Mouse (Mus musculus) macrophage (primary cell): Measurements from ENCODE around the gene Dpp10. TPM values are rescaled to one million over a fixed set of nuclear protein-coding genes. Genes with fewer than 3 reads are reported as not detected.

ENCODE experiments used
- H3K27ac ChIP-seq: fragments of 350-480 bp; formaldehyde crosslinking; 2 replicates; pipeline ENCODE4 v1.9.0; 2021
- H3K36me3 ChIP-seq: fragments of 350-480 bp; formaldehyde crosslinking; 2 replicates; pipeline ENCODE4 v1.9.0; 2021; ENCODE audit errors: inconsistent target
- H3K4me3 ChIP-seq: fragments of 350-480 bp; formaldehyde crosslinking; 2 replicates; pipeline ENCODE4 v1.9.0; 2021; ENCODE audit errors: inconsistent target
- H3K79me2 ChIP-seq: fragments of 350-480 bp; formaldehyde crosslinking; 2 replicates; pipeline ENCODE4 v1.9.0; 2021; ENCODE audit errors: inconsistent target
- WGBS: methylation state at CpG from one replicate; pipeline ENCODE4 v1.1.7; 2026; ENCODE audit warnings: inconsistent platforms; ENCODE audit not compliant: missing documents; 5-methylcytosine and 5-hydroxymethylcytosine counted together
- polyA plus RNA-seq: library from polyadenylated mRNA; stranded (reverse); fragments of 250-400 nt; gene quantifications from 3 replicates; pipeline ENCODE4 v1.2.4, GENCODE M21; 2018; ENCODE audit warnings: inconsistent platforms

Dpp10 gene
- polyA plus RNA-seq, 1 experiment from 2014 or later, result not detected

DNA sequence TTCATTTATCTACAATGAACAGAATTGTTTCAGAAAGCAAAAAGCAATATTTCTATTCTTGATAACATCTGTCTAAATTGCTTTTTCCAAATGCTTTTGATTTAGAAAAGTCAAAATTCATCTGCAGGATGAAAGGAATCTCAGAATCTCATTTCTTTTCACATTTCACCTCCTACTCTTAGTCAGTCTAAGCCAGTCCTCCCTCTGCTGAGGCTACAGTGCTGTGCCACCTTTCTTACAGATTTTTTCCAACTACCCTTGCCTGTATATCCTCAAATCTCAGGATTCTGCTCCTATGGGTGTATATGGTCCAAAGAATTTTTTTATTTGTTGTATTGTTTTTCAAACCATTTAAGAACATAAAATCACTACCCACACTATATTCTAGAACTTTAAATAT lies 289.3 kb downstream of the Dpp10 start:
- H3K36me3 ChIP-seq, result no peaks in the 10 kb centered on the region
- no peak overlapping the region for H3K27ac ChIP-seq
- H3K4me3 ChIP-seq, result no peak overlapping the region
- no peaks in the 10 kb centered on the region for H3K79me2 ChIP-seq

DNA sequence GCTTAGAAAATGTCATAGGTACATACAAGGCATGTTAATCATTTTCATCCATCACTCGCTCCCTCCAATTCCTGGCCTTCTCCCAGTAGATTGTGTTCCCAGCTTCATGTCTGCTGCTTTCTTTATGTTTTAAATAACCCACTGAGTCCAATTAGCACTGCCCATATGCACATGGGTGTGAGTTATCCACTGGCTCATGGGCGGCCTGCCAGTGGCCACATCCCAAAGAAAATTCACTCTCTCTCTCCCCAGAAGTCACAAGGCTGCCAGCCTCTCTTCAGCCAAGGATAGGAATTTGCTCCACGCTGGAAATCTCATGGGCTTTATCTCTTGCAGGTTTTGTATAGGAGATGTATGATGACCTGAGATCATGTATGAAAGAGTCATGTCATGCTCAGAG lies 338.1 kb downstream of the Dpp10 start:
- no peak overlapping the region for H3K4me3 ChIP-seq
- H3K36me3 ChIP-seq, result no peaks in the 10 kb centered on the region
- WGBS, result 85% methylated on average over 3 of the region's 3 CpGs
- no peak overlapping the region for H3K27ac ChIP-seq
- no peaks in the 10 kb centered on the region for H3K79me2 ChIP-seq

DNA sequence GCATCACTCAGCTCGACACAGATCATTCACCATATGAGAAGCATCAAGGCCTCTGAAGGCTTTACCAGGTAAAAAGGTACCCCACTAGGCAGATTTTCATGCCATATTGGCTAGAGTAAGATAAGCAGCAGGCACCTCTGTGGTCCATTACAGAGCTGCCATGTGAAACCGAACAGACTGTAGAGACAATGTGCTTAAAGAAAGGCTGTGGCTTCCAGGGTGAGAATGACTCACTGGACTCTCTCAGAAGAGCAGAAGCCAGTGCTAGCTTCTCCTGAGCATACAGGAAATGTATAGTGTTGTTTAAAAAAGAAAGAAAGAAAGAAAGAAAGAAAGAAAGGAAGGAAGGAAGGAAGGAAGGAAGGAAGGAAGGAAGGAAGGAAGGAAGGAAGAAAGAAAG lies 386.9 kb downstream of the Dpp10 start:
- no peaks in the 10 kb centered on the region for H3K36me3 ChIP-seq
- 85% methylated on average over 2 of the region's 2 CpGs for WGBS
- no peak overlapping the region for H3K4me3 ChIP-seq
- no peaks in the 10 kb centered on the region for H3K79me2 ChIP-seq
- no peak overlapping the region for H3K27ac ChIP-seq

DNA sequence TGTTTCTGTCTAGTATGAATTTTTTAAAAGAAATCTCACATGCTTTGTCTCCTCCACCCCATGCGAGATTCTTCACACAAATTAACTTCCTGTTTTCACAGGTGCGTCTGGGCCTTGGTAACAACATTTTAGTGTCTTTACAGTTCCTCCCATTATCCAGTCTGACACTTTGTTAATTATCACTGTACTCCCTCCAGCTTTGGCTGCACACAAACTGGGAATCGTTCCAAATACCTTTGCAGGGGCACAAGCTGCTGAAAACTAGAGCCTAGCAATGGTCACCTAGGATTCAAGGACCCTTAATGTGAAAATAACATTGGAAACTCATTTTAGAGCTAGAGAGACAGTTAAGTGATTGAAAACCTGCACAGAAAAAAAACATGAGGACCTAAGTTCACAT lies 388.8 kb downstream of the Dpp10 start:
- 46% methylated on average over 3 of the region's 3 CpGs for WGBS
- Histone ChIP-seq H3K36me3 (no peaks in the 10 kb centered on the region), H3K79me2 (no peaks in the 10 kb centered on the region), H3K4me3 (no peak overlapping the region), H3K27ac (no peak overlapping the region)

DNA sequence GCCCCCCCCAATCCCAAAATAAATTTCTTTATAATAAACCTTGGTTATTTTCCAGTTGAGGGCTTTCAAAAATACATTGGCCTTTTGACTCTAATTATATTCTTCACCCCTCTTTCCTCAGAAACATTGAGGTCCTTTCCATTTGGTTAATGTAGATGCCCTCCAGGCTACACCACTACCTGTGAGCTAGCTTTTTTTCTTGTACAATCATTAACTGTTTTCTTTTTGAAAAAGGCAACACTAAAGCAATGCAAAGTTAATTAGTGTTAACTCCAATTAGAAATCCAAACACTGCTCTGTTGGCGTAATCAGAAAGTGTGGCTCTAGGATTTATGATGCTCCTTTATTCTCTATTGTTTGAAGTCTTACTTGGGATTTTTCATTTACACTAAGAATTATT lies 407.5 kb downstream of the Dpp10 start:
- Histone ChIP-seq H3K4me3 (no peak overlapping the region), H3K36me3 (no peaks in the 10 kb centered on the region), H3K79me2 (no peaks in the 10 kb centered on the region), H3K27ac (no peak overlapping the region)
- WGBS, result 100% methylated on average over 1 of the region's 1 CpGs

DNA sequence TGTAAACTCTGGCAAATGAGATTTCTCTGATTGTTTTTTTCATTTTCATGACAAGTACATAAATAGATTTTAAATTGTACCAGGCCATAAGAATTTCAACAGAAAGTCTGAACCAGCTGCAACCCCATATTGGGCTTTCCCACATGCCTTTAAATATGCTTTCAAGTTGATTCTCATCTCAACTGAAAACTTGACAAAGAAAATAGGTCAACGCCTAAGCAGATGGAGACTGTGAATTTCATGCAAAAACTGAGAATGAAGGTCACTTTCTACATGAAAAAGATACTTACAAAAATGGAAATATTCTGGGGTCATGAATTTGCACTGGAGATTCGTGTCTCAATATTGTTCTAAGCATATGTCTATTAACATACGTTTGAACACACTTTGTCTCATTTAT lies 417.1 kb downstream of the Dpp10 start:
- no peak overlapping the region for H3K27ac ChIP-seq
- H3K4me3 ChIP-seq, result no peak overlapping the region
- H3K36me3 ChIP-seq, result no peaks in the 10 kb centered on the region
- 100% methylated on average over 3 of the region's 3 CpGs for WGBS
- H3K79me2 ChIP-seq, result no peaks in the 10 kb centered on the region

DNA sequence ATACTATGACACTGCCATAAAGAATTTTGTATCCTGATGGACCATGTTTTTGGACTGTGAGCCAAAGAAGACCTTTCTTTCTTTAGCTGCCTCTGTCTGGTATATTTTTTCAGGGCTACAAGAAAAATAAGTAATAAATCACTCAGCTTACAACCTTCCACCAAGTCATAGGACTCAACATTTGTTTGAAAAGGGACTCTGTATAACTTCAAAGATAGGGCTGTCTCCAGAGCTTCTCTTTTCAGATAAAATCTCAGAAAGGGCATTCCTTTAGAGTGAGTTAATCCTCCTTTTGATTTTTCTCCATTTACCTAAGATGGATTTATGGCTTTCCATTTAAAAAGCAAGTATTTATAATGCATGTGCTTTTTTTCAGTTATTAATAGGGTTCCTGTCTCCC lies 460.5 kb downstream of the Dpp10 start:
- Histone ChIP-seq H3K4me3 (no peak overlapping the region), H3K79me2 (no peaks in the 10 kb centered on the region), H3K36me3 (no peaks in the 10 kb centered on the region), H3K27ac (no peak overlapping the region)

DNA sequence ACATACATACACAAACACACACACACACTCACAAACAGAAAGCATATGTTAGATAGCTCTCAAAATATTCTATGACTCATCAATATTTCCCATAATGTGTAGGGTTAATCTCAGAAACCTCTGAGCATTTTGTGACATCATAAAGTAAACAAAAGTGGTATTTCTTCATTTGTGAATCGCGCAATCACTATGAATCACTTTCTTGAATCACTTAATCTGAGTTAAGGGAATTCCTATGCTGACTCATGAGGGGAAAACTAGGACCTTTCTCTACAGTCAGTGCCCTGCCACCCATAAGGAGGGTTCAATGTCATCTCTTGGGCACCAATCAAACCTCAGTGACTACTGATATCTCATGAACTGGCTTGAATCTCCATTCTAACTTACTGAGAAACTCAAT lies 465.2 kb downstream of the Dpp10 start:
- Histone ChIP-seq H3K4me3 (no peak overlapping the region), H3K79me2 (no peaks in the 10 kb centered on the region)
- WGBS, result 95% methylated on average over 2 of the region's 2 CpGs

DNA sequence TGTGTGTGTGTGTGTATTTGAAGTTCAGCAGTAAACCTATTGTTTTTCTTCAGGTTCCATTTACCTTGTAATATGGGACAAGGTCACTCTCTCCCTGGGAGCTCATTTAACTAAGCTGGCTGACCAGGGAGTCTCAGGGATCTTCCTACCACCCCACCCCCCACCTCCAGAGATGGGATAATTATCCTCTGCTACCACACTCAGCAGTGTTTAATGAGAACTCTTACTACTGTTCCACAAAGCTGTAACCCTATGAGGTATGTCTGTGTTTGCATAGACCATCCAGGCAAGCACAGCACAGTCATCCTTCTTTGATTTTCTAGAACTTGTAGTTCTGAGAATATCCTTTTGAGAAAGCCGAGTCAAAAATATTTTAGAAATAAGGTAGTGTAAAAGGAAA lies 471.6 kb downstream of the Dpp10 start:
- Histone ChIP-seq H3K4me3 (no peak overlapping the region), H3K27ac (no peak overlapping the region), H3K79me2 (no peaks in the 10 kb centered on the region), H3K36me3 (no peaks in the 10 kb centered on the region)
- 64% methylated on average over 1 of the region's 1 CpGs for WGBS

More for the DNA sequence above, 465.2 kb downstream of the Dpp10 start:
- H3K36me3 ChIP-seq, result no peaks in the 10 kb centered on the region
- H3K27ac ChIP-seq, result no peak overlapping the region

DNA sequence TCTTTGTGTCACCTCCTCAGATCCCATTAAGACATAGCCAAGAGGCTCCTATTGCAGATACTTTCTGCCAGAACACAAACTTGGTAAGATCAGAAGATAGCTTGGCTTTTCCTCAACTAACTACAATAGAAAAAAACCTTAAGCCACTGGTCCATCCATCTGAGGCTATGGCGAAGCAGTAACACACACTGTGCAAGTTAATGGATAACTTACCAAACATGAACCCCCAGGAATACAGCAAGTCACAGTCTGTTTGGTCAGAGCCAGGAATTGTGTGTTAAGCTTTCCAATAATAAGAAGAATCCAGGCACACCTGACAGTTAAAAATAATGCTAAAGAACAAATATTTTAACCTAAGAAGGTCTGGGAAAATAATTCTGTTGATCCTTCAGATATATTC lies 502.9 kb downstream of the Dpp10 start:
- 73% methylated on average over 1 of the region's 1 CpGs for WGBS
- H3K79me2 ChIP-seq, result no peaks in the 10 kb centered on the region
- H3K36me3 ChIP-seq, result no peaks in the 10 kb centered on the region
- no peak overlapping the region for H3K4me3 ChIP-seq
- no peak overlapping the region for H3K27ac ChIP-seq

DNA sequence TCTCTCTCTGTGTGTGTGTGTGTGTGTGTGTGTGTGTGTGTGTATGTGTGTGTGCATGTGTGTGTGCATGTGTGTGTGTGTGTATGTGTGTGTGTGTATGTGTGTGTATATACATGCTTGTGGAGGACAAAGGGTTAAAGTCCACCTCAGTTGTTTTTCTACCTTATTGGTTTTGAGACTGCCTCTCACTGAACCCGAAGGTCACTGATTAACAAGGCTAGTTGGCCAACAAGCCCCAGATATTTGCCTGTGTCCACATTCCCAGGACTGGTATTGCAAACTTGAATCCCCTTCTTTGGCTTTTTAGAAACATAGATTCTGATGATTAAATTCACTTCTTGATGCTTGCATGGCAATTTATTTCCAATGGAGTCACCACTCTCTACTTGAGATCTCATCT lies 577.6 kb downstream of the Dpp10 start:
- no peak overlapping the region for H3K27ac ChIP-seq
- WGBS, result 70% methylated on average over 1 of the region's 1 CpGs
- H3K79me2 ChIP-seq, result no peaks in the 10 kb centered on the region
- H3K36me3 ChIP-seq, result no peaks in the 10 kb centered on the region
- H3K4me3 ChIP-seq, result no peak overlapping the region

DNA sequence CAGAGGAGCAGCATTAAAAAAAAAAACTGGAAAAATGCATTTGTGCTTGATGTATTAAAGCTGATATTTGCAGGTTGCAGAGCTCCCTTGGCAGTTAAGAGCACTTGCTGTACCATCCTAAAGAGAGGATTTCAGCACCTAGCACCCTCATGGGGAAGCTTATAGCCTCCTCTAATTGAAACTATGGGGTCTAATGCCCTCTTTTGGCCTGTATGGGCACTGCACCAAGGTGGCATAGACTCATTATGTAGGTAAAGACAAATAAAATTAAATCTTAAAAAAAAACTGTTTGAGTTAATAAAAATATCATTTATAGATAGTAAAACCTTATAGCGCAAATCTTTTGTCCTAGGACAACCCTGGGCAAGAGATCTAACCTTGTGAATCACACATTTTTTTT lies 631.2 kb downstream of the Dpp10 start:
- no peaks in the 10 kb centered on the region for H3K79me2 ChIP-seq
- no peak overlapping the region for H3K4me3 ChIP-seq
- H3K27ac ChIP-seq, result no peak overlapping the region
- H3K36me3 ChIP-seq, result no peaks in the 10 kb centered on the region
- 73% methylated on average over 1 of the region's 1 CpGs for WGBS

DNA sequence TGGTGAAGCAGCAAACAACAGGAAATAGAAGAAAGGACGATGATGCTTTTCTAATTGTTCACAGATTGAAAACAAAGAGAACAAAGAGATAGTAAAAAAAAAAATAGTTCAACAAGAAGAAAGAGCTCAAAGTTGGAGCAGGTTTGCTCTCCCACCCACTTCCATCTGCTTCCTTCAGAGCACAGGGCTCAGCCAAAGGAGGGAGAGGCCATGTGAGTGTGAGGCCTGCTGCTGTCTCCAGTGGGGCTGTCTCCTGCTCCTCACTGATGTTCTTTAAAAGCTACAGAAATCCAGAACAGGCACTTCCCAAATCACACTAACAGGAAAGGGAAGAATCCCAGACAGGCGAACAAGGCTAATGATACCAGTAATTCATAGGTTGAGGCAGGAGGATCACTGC lies 694.1 kb downstream of the Dpp10 start:
- 84% methylated on average over 2 of the region's 2 CpGs for WGBS
- Histone ChIP-seq H3K4me3 (no peak overlapping the region), H3K36me3 (no peaks in the 10 kb centered on the region), H3K27ac (no peak overlapping the region), H3K79me2 (no peaks in the 10 kb centered on the region)

DNA sequence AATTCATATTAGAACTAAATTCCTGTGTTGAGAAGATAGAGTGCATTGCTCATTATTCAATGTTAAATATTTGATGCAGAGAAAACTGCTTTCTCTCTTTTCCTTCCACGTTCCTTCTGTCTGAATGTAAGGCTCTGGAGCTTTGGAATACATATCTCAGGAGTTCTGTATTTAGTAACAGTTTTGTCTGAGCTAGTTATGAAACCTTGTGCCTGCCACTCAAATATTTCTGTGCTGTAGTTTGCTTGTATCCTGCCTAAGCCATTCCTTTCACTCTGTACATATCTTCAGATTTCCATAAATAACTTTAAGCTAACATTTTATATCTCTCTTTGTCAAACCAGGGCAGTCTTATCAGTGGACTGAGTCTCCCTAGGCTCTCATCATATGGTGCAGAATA lies 707.5 kb downstream of the Dpp10 start:
- Histone ChIP-seq H3K36me3 (no peaks in the 10 kb centered on the region), H3K27ac (no peak overlapping the region), H3K4me3 (no peak overlapping the region), H3K79me2 (no peaks in the 10 kb centered on the region)
- WGBS, result 70% methylated on average over 1 of the region's 1 CpGs

DNA sequence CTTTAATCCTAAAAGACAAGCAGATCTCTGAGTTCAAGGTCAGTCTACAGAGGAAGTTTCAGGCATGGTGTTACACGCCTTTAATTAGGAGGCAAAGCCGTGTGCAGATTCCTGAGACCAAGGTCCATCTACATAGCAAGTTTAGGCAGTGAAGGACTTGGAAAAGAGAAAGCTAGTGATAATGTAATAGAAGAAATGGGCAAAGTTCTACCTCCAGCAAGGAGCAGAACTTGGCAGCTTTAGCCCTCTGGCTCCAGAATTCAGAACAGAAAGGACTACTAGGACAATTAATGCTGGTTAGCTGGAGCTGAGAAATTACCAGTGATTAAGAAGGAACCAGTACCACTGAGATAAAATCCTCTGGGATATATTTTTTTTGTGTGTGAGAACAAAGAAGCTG lies 728.5 kb downstream of the Dpp10 start:
- Histone ChIP-seq H3K4me3 (no peak overlapping the region), H3K36me3 (no peaks in the 10 kb centered on the region), H3K79me2 (no peaks in the 10 kb centered on the region), H3K27ac (no peak overlapping the region)
- WGBS, result 77% methylated on average over 2 of the region's 2 CpGs
